Mouse (Mus musculus): ENCODE results near the gene Hcn4. TPM values are rescaled to one million over a fixed set of nuclear protein-coding genes. Genes with fewer than 3 reads are reported as not detected.

The Hcn4 gene
- total RNA-seq, 2 experiments from 2014 or later = 6.2 to 7.2 TPM

DNA sequence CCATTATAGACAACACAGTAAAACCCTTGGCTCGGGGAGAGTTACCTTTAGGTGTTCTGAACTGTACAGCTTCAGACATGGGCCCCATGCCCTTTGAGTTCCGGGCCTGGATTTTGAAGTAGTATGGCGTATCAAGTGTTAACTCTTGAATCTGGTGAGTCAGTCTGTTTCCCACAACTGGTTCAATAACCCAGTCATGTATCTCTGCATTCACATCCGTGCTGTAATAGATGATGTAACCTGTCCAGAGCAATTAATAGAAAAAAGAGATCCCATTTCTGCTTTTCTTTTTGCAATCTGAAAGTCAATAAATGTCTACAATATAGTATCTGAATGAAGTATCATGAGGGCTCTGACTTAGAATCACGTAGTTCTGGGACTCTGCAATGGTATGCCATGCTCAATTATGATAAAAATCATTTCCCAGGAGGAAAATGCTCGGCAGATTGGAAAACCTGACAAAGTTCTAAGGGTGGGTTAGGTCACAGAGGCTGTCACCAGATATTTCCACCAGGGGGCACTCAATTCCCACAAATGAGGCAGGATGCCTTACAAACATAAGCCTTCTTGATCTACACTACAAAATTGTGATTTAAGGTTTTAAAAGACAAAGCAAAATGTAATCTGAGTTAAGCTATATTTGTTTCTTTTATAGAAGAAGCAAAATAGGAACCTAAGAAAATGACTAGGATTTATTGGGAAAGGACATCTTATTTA, 79.8 kb downstream of the Hcn4 start:
- DNase-seq = peak; percentile 46 to 61
- intact Hi-C loops (cut with DNase I) = loop anchor here (2.0 to 10.0 kb wide), 2 partner anchors 380 to 682 kb away; no protein-coding TSS in a partner anchor

Other genes with a start within 250 kb of the Hcn4 start
- gene Nptn, start 241.2 kb upstream of the Hcn4 start, total RNA-seq (2021) = 100 to 1,000 TPM; 130 to 145 TPM
- gene Rec114, start 79.4 kb upstream of the Hcn4 start, total RNA-seq (2021) = 1 to 10 TPM; 1.7 to 3.3 TPM
- gene Neo1, start 213.0 kb downstream of the Hcn4 start, total RNA-seq (2021) = 10 to 100 TPM; 45.1 to 54.8 TPM

Data from heart, postnatal 36 days (tissue).